Mouse (Mus musculus): Measurements from ENCODE around the gene Arl13a. TPM values are rescaled to one million over a fixed set of nuclear protein-coding genes. Genes with fewer than 3 reads are reported as not detected.

Arl13a gene
- total RNA-seq, 2 experiments from 2014 or later, result not detected

Other genes with a start within 250 kb of the Arl13a start
- gene Sytl4, start 205.7 kb upstream of the Arl13a start, total RNA-seq (2015; ENCODE audit: low replicate concordance), result 0.84 and 1.1 TPM in 2 replicates
- 1.3 TPM in 1 of 2 replicates, not detected in the other for gene Sytl4, start 205.7 kb upstream of the Arl13a start, total RNA-seq (2017; ENCODE audit: low replicate concordance)
- 29.2 and 41.5 TPM in 2 replicates for gene Cstf2, start 128.3 kb upstream of the Arl13a start, total RNA-seq (2015; ENCODE audit: low replicate concordance)
- 19.5 and 61.5 TPM in 2 replicates for gene Cstf2, start 128.3 kb upstream of the Arl13a start, total RNA-seq (2017; ENCODE audit: low replicate concordance)
- not detected in 2 replicates for gene Xkrx, start 25.4 kb upstream of the Arl13a start, total RNA-seq (2015; ENCODE audit: low replicate concordance)
- not detected in 2 replicates for gene Xkrx, start 25.4 kb upstream of the Arl13a start, total RNA-seq (2017; ENCODE audit: low replicate concordance)
- not detected in 2 replicates for gene Nox1, start 34.5 kb downstream of the Arl13a start, total RNA-seq (2015; ENCODE audit: low replicate concordance)
- gene Nox1, start 34.5 kb downstream of the Arl13a start, total RNA-seq (2017; ENCODE audit: low replicate concordance), result not detected in 2 replicates
- gene Trmt2b, start 89.5 kb downstream of the Arl13a start, total RNA-seq (2015; ENCODE audit: low replicate concordance), result 10.5 and 12.6 TPM in 2 replicates
- gene Trmt2b, start 89.5 kb downstream of the Arl13a start, total RNA-seq (2017; ENCODE audit: low replicate concordance), result 7.7 and 8.0 TPM in 2 replicates
- not detected in 2 replicates for gene Tmem35a, start 107.7 kb downstream of the Arl13a start, total RNA-seq (2015; ENCODE audit: low replicate concordance)
- gene Tmem35a, start 107.7 kb downstream of the Arl13a start, total RNA-seq (2017; ENCODE audit: low replicate concordance), result not detected in 2 replicates
- gene Cenpi, start 120.6 kb downstream of the Arl13a start, total RNA-seq (2015; ENCODE audit: low replicate concordance), result 77.1 and 113 TPM in 2 replicates
- gene Cenpi, start 120.6 kb downstream of the Arl13a start, total RNA-seq (2017; ENCODE audit: low replicate concordance), result 58.4 and 61.5 TPM in 2 replicates
- gene Drp2, start 217.1 kb downstream of the Arl13a start, total RNA-seq (2015; ENCODE audit: low replicate concordance), result 2.2 and 6.7 TPM in 2 replicates
- 3.9 and 4.4 TPM in 2 replicates for gene Drp2, start 217.1 kb downstream of the Arl13a start, total RNA-seq (2017; ENCODE audit: low replicate concordance)